Mouse (Mus musculus): ENCODE measurements around the gene Vps25. TPM values are rescaled to one million over a fixed set of nuclear protein-coding genes. Genes with fewer than 3 reads are reported as not detected.

The Vps25 gene
- polyA plus RNA-seq, 1 experiment: 141 TPM

- H3K27me3 ChIP-seq (ENCODE audit: control insufficient read depth, insufficient read depth, insufficient read length): no peaks in the 10 kb centered on the region
These were observed 566 bp upstream of the Vps25 start for GRCm38 (mm10) chr11:101252941-101253340.

GRCm38 (mm10) chr11:101255826-101256775, 2.6 kb downstream of the Vps25 start:
- H3K4me3 ChIP-seq: no peak overlapping the region
- H3K36me3 ChIP-seq (ENCODE audit: control insufficient read depth, insufficient read depth): no peaks in the 10 kb centered on the region
- peaks cover 9% of the 10 kb centered on the region for H3K79me2 ChIP-seq (ENCODE audit: control insufficient read depth, insufficient read depth)
- H3ac ChIP-seq (ENCODE audit: control insufficient read depth, insufficient read length): no peak overlapping the region
- TF ChIP-seq SRF (IDR thresholded peaks at IDR 0.05; ENCODE audit: control insufficient read depth, insufficient read length, low read depth): no peak
- no peak for TF ChIP-seq TCF3 (IDR thresholded peaks at IDR 0.05; ENCODE audit: insufficient read length, low read depth)
- no peak for TF ChIP-seq REST (IDR thresholded peaks at IDR 0.05; ENCODE audit: insufficient read depth, insufficient read length)
- TF ChIP-seq MYOG (IDR thresholded peaks at IDR 0.05; ENCODE audit: control insufficient read depth in 1 of 3, insufficient read depth in 1 of 3, insufficient read length in 2 of 3, low read depth in 2 of 3): no peak
- no peak for TF ChIP-seq USF1 (IDR thresholded peaks at IDR 0.05; ENCODE audit: low read depth)
- TF ChIP-seq CEBPB (IDR thresholded peaks at IDR 0.05; ENCODE audit: insufficient read depth, poor library complexity, severe bottlenecking): no peak
- TF ChIP-seq MYOD1 (IDR thresholded peaks at IDR 0.05; ENCODE audit: control insufficient read depth in 1 of 3, insufficient read length in 2 of 3, low read depth in 2 of 3): no peak
- TF ChIP-seq POLR2AphosphoS2 (IDR thresholded peaks at IDR 0.05; ENCODE audit: insufficient read length, low read depth): no peak
- no peak for TF ChIP-seq E2F4 (IDR thresholded peaks at IDR 0.05; ENCODE audit: insufficient read depth)
- TF ChIP-seq POLR2A (IDR thresholded peaks at IDR 0.05; ENCODE audit: insufficient read length, low read depth): no peak
- TF ChIP-seq TCF12 (IDR thresholded peaks at IDR 0.05; ENCODE audit: insufficient read depth, poor library complexity, severe bottlenecking): no peak
- no peak for TF ChIP-seq MAX (IDR thresholded peaks at IDR 0.05; ENCODE audit: low read depth)
- H3K27me3 ChIP-seq (ENCODE audit: control insufficient read depth, insufficient read depth, insufficient read length): peaks cover 9% of the 10 kb centered on the region
- no peak overlapping the region for H3K4me2 ChIP-seq (ENCODE audit: low read depth)

More at GRCm38 (mm10) chr11:101252941-101253340, 566 bp upstream of the Vps25 start:
- Histone ChIP-seq H3K36me3 (ENCODE audit: control insufficient read depth, insufficient read depth) (no peaks in the 10 kb centered on the region), H3K4me2 (ENCODE audit: low read depth) (peak overlapping the region; percentile 98), H3K4me3 (peak overlapping the region; percentile 95), H3K79me2 (ENCODE audit: control insufficient read depth, insufficient read depth) (peaks cover 9% of the 10 kb centered on the region), H3ac (ENCODE audit: control insufficient read depth, insufficient read length) (peak overlapping the region; percentile 68)
- TF ChIP-seq MAX (IDR thresholded peaks at IDR 0.05; ENCODE audit: low read depth) (no peak), E2F4 (IDR thresholded peaks at IDR 0.05; ENCODE audit: insufficient read depth) (no peak), MYOD1 (IDR thresholded peaks at IDR 0.05; ENCODE audit: control insufficient read depth in 1 of 3, insufficient read length in 2 of 3, low read depth in 2 of 3) (no peak), POLR2A (IDR thresholded peaks at IDR 0.05; ENCODE audit: insufficient read length, low read depth) (no peak), SRF (IDR thresholded peaks at IDR 0.05; ENCODE audit: control insufficient read depth, insufficient read length, low read depth) (no peak), TCF3 (IDR thresholded peaks at IDR 0.05; ENCODE audit: insufficient read length, low read depth) (no peak), REST (IDR thresholded peaks at IDR 0.05; ENCODE audit: insufficient read depth, insufficient read length) (no peak), POLR2AphosphoS2 (IDR thresholded peaks at IDR 0.05; ENCODE audit: insufficient read length, low read depth) (no peak), USF1 (IDR thresholded peaks at IDR 0.05; ENCODE audit: low read depth) (no peak)

DNA sequence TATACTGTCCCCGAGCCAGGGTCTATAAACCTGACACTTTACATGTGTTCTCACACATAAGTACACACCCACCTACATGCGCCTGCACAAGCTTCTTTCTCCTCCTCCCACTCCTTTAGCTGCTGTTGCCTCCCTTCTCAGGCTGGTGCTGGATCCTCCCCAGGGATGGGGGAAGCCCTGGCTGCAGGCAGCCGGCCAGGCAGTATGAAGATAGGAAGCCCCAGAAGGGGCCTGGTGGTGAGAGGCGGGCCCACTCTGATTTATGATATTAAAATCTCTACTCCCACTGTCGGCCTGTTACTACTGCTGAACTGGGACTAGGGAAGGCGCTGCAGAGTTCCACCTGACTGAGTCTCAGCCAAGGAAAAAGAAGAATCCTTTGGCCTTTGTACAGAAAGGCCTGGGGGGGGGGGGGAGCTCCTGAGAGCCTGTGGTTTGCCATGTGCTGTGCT, 5.8 kb downstream of the Vps25 start:
- peaks cover 34% of the 10 kb centered on the region for H3K27me3 ChIP-seq (ENCODE audit: control insufficient read depth, insufficient read depth, insufficient read length)
- H3K4me3 ChIP-seq: no peak overlapping the region
- H3ac ChIP-seq (ENCODE audit: control insufficient read depth, insufficient read length): no peak overlapping the region
- no peak for TF ChIP-seq SRF (IDR thresholded peaks at IDR 0.05; ENCODE audit: control insufficient read depth, insufficient read length, low read depth)
- TF ChIP-seq MAX (IDR thresholded peaks at IDR 0.05; ENCODE audit: low read depth): no peak
- no peak for TF ChIP-seq TCF3 (IDR thresholded peaks at IDR 0.05; ENCODE audit: insufficient read length, low read depth)
- no peak for TF ChIP-seq POLR2A (IDR thresholded peaks at IDR 0.05; ENCODE audit: insufficient read length, low read depth)
- no peaks in the 10 kb centered on the region for H3K36me3 ChIP-seq (ENCODE audit: control insufficient read depth, insufficient read depth)
- no peak overlapping the region for H3K4me2 ChIP-seq (ENCODE audit: low read depth)
- H3K79me2 ChIP-seq (ENCODE audit: control insufficient read depth, insufficient read depth): peaks cover 4% of the 10 kb centered on the region

DNA sequence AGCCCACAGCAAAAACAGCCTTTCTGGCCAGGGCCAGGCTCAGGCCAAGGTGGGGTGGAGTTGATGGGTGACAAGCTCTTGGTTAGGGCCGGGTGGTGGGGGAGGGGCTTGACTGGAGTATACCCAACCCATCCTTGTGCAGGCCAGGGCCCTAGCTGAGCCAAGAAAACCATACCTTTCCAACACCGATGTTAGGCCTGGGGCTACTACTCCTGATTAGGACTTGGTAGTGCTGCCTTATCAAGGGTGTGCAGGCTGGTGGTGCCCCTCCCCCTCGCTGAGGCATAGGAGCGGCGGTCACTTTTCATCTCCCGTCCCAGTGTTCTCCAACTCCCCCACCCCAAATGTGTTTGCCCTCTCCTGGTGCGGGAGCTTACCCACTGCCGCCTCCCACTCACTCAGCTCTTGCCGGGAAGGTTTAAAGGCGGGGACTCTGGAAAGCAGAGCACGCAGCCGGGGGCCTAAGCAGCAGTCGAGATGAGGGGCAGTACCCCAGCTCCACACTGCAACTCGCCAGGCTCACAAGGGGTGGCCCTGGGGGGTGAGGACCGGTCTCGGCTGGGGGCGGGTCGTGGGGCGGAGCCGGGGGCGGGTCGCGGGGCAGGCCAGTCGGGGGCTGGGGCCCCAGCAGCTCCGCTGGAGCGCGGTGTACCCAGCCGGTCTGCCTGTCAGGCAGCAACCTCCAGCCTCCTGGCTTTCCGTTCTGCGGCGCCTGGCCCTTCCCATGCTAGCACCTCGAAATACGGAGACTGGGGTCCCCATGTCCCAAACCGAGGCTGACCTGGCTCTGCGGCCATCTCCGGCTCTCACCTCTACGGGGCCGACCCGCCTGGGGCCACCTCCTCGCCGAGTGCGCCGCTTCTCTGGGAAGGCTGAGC, 6.7 kb downstream of the Vps25 start, which contains the start of gene Wnk4:
TSS of gene Wnk4 (plus strand) at position 620 of the 878 bp plus-strand sequence.
- Histone ChIP-seq H3K4me3 (no peak within 1 kb of the TSS), H3K79me2 (ENCODE audit: control insufficient read depth, insufficient read depth) (no peaks in the 10 kb centered on the region), H3ac (ENCODE audit: control insufficient read depth, insufficient read length) (no peak within 1 kb of the TSS), H3K36me3 (ENCODE audit: control insufficient read depth, insufficient read depth) (no peaks in the 10 kb centered on the region), H3K27me3 (ENCODE audit: control insufficient read depth, insufficient read depth, insufficient read length) (peaks cover 40% of the 10 kb centered on the region), H3K4me2 (ENCODE audit: low read depth) (peak within 1 kb of the TSS; percentile 70)
- TF ChIP-seq MYOG (IDR thresholded peaks at IDR 0.05; ENCODE audit: control insufficient read depth in 1 of 3, insufficient read depth in 1 of 3, insufficient read length in 2 of 3, low read depth in 2 of 3): no peak
- peak; percentile 73 for TF ChIP-seq POLR2AphosphoS2 (IDR thresholded peaks at IDR 0.05; ENCODE audit: insufficient read length, low read depth)

Measured in myocyte (in vitro differentiated cells).